Mouse (Mus musculus) layer of hippocampus, adult 9-10 months (tissue): Measurements from ENCODE around the gene Klrg1.

ENCODE experiments used
- DNase-seq: peaks from one replicate; pipeline ENCODE4 v3.0.0; 2022; ENCODE audit warnings: low spot score

Klrg1 gene

DNA sequence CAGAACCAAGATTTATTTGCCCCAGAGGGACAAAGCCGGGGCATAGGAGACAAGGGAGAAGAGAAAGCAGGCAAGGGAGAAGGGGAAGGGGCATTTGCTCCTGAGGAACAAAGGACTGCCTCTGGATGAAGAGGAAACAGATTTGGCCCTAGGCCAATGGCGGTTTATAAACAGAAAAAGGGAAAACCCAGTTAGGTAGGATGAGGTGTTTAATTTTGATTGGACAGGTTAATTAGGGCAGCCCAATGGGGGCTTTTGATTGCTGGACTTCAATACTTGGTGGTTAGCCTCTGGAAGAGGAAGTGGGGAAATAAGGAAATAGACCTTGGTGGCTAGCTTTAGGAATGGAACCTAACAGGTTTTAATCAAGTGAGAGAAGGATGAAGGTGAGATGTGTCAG, 9.5 kb upstream of the Klrg1 start:
- no peak for DNase-seq

DNA sequence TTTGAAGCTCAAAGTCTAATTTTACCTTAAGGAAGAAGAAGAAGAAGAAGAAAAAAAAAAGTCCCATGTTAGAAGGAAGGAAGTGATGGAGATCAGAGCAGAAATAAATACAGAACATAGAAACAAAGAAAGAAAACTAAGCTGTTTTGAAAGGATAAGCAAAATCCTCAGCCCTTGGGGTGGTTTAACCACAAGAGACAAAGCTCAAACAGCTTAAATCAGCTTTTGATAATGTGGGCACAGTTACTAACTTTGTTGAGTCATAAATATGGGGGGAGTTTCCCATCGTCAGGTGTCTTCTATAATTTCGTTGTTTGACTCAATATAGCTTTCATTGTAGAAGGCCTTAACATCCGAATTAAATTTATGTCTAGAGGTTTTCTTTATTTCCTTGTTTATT, 9.1 kb upstream of the Klrg1 start:
- DNase-seq, result no peak

DNA sequence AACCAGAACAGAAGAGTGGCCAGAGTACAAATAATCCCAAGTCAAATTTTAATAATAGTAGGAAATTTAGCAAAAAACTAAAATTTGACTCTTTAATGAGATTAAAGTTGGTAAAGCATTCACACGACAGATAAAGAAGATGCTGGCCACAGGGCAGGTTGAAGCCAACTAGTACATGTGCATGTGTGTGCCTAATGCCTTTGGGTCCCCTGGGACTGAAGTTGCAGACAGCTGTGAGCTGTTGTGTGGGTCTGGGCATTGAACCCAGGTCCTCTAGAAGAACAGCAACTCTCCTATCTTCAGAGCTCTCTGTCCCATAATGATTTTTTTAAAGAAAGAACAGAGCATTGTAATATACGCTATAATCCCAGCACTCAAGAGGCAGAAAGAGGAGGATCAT, 8.6 kb upstream of the Klrg1 start:
- no peak for DNase-seq

DNA sequence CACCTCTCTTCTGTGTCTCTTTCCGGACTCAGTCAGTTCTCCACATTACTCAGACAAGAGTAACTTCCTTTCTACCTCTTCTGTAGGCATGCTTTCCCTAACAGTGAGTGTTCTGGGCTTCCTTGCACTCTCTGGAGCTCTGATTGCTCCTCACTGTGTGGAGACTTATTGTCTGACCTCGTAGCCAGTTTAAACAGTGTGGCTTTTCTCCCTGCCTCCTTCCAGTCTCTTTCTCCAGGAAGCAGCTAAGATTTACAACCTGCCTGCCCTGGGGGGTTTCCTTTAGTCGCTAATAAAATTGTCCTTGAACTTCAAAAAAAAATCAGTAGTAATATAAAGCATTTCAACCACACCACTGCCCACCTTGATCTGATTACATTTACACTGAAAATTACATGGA, 7.6 kb upstream of the Klrg1 start:
- no peak for DNase-seq

- no peak for DNase-seq
These were observed 6.6 kb upstream of the Klrg1 start for GRCm38 (mm10) chr6:122289313-122289712.

DNA sequence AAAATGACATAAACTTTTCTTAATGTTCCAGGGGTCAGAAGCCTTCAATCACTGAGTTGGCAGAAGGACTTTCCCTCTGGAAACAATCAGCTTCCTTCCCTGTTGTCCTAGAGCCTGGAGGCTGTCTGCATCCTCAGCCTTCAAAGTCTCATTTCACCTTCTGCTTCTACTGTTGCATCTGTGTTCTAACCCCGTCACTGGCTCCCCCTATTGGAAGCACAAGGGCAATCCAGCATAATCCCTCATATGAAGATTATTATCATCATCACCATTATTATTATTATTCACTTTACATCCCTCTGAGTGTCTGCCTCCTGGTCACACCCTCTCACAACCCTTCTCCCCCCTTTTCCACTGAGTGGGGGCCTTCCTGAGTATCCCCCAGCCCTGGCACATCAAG, 5.6 kb upstream of the Klrg1 start:
- no peak for DNase-seq

DNA sequence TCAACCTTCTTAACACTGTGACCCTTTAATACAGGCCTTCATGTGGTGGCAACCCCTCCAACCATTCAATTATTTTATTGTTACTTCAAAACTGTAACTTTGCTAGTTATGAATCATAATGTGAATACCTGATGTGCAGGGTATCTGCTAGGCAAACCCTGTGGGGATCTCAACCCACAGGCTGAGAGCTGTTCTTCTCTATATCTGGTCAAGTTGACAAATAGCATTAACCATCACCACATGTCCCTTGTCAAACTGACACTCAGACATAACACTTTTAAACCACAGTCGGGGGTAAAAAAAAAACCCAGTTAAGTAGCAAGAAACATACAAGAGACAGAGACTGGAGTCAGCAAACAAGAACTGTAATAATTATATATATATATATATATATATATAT, 2.1 kb upstream of the Klrg1 start:
- no peak for DNase-seq

GRCm38 (mm10) chr6:122284304-122284703, 1.6 kb upstream of the Klrg1 start:
- no peak for DNase-seq

DNA sequence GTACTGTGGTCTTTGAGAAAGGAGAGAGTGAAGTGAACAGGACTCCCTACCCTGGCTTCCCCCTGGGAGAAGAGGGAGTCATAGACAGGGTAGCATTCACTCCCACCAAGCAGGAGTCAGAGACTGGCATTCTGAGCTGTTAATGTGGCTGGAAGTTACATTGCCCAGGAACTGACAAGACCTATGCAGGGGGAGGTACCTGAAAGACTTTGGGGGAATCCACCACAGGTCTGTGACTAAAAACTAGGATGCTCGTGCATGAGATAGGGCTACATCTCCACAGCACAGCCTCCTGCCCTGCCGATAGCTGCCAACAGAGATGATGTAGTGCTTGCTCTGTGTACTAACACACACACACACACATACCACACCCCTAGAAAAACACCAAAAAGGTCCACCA, 747 bp upstream of the Klrg1 start:
- no peak for DNase-seq

- DNase-seq, result no peak
These were observed 6.1 kb downstream of the Klrg1 start for GRCm38 (mm10) chr6:122276565-122276964.

DNA sequence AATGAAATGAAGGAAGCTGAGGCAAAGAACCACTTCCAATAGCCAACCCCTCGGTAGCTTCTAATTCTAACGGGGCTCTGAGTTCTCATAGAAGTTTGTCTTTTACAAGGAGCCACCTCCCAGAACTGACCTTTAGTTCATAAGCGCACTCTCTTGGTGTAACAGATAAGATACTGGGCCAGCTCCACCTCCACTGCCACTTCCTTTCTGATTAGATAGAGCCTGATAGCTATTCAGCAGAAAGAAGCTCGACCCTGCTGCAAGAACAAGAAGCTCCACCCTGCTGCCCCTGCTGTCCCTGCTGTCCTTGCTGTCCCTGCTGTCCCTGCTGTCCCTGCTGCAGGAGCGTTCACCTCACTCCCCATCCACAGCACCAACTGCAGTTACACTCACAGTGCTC, 8.1 kb downstream of the Klrg1 start:
- no peak for DNase-seq

DNA sequence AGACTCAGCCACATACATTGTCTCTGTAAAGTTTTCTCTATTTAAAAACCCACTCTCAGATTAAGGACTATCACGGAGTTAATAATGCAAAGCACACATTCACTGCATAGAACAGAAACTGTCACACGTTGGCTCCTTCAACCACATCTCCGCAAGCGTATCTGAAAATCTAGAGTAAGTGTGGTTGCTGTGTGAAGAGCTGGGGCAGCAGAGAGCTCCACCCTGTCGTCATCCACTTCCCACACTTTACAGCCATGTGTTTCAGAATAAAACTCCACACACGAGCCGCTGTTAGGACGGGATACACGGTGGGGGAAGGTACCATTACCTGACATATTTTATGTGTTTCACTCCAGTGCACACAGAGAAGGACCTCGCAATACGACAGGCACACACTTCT, 12.5 kb downstream of the Klrg1 start:
- DNase-seq, result no peak

DNA sequence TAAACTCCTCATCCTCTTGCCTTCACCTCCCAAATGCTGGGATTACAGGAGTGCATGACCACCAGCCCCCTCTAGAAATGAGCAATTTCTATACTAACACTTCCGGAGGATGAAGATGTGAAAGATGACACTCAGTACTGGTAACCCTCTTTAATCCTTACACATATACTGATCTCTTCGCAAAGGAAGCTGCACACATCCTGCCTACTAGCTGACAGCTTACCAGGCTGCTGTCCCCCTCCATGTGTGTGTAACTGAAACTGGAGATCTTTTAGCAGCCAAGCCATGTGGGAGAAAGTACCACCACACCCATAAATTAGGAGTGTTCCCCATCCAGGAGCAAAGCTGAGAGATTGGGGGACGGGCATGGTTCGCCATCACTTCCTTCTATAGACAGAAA, 13.5 kb downstream of the Klrg1 start:
- DNase-seq, result no peak

- DNase-seq, result peak; percentile 60
These were observed 14.1 kb downstream of the Klrg1 start for GRCm38 (mm10) chr6:122268561-122268960.

DNA sequence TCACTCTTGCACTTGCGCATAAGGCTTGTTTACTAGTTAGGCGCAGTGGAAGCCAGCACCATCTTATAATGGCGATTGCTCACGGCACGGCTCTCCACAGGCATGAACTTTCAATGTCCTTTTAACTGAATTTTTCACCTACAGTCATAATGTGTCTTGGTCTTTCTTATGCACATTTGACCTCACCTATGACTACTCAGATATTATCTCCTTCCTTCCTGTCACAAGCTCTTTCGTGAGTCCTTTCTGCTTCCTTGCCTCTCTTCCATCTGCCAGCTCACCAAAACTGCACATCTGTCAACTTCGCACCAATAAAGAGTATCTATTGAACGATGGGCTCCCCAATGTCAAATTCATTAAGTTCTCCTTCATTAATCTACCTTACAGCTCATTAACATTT, 20.1 kb downstream of the Klrg1 start:
- DNase-seq, result no peak

DNA sequence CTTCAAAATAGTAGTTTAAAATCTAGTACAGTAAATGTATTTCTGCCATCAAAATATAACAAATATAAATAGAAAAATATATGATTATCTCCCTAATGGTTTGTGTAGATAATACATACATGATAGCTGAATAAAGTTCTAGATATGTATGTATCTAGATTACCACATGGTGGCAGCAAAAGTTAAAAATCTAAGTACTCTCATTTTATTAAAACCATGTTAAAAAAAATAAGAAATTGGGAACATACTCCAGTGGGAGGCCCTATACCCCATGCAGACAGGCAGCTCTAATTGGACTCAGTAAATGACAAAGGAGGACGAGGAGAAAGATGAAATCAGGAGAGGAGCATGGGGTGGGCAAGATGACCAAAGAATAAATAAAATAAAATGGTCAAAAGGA, 30.5 kb downstream of the Klrg1 start:
- no peak for DNase-seq

DNA sequence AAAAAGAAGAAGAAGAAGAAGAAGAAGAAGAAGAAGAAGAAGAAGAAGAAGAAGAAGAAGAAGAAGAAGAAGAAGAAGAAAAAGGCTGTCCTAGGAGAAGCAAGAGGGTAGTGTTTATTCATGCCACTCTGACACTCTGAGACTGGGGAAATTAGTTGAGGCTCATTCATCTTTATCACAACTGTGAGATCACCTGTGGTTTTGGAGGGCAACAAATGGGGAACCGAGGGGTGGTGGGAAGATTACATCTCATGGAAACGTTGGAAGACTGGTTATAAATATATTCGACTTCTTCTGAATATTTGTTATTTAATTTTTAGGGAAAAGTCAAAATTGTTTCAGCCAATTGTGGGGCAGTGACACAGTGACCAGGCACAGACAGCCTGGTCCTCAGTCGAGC, 32.6 kb downstream of the Klrg1 start:
- DNase-seq, result no peak
